Mouse (Mus musculus) lung, postnatal 0 days (tissue): ENCODE data around the gene Tex22.

ENCODE experiments used
- CTCF ChIP-seq: IDR thresholded peaks from 2 replicates; pipeline ENCODE4 v1.5.1; 2016; ENCODE audit warnings: antibody characterized with exemption, mild to moderate bottlenecking
- EP300 ChIP-seq: IDR thresholded peaks from 2 replicates; pipeline ENCODE4 v1.6.1; 2016; ENCODE audit warnings: antibody characterized with exemption, mild to moderate bottlenecking, control low read depth

GRCm38 (mm10) chr12:113090053-113090452 lies 15.8 kb downstream of the Tex22 start:
- TF ChIP-seq CTCF (no peak), EP300 (no peak)
